Mouse (Mus musculus) c-Kit-positive CD71-positive TER-119-negative erythroid progenitor cells, embryonic 14.5 days (primary cell): ENCODE results near the gene Arhgef17.
A peak's percentile ranks its signal among the peaks of the same experiment; 100 is the strongest.
"Not testable (repeated sequence)": the region's sequence is repeated elsewhere in the genome, so short reads cannot be mapped to it uniquely, and the experiment has no call there.

Source experiments
- DNase-seq: peaks from one replicate; pipeline ENCODE4 v3.0.0-alpha.2; 2013; ENCODE audit warnings: low read depth

Gene Arhgef17

DNA sequence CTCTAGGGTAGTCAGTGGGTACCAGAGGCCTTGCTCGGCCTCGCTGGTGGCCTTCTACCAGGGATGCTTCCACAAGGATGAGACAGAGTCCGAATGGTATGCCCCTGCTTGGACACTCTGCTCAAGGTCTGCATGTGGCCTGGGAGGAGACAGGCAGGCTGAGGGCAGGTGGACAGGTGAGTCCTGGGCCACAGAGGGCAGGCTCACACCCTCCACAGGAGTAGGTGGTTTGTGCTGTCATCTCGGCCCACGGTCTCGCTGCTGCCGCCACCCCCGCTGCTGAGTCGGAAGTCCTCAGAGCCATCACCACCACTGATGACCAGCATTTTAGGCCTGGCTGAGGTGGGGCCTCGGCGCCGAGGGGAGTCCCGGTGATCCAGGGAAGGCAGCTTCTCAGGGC, 58.7 kb downstream of the Arhgef17 start:
- DNase-seq, result no peak

DNA sequence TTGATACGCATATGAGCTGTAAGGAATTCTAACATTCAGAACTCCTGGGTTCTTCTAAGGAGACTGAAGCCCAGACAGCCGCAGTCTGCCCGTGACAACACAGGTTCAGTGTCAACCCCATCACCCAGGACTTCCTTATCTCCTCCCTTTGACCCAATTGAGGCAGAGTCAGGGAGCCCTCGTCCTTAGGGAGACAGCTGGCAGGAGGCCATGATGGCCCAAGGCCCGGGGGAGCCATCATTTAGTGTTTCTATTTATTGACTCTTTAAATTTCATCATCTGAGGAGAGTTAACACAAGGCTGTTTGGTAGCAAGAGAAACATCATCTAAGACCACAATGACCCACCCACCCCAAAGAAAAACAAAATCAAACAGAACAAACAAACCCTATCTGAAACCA, 60.0 kb downstream of the Arhgef17 start:
- no peak for DNase-seq

DNA sequence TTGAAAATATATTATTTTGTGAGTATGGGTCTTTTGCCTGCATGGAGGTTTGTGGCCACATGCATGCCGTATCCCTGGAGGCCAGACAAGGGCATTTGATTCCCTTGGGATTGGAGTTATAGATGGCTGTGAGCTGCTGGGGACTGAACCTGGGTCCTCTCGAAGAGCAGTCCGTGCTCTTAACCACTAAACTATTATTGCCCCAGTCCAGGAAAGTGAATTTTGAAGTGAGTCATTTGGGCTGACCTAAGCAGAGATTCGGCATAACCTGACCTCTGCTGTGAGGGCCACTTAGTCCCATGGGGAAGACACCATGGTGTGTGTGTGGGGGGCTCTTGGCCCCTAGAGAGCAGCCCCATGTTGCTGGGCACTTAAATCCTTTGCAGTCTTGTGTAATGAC, 60.6 kb downstream of the Arhgef17 start:
- no peak for DNase-seq

DNA sequence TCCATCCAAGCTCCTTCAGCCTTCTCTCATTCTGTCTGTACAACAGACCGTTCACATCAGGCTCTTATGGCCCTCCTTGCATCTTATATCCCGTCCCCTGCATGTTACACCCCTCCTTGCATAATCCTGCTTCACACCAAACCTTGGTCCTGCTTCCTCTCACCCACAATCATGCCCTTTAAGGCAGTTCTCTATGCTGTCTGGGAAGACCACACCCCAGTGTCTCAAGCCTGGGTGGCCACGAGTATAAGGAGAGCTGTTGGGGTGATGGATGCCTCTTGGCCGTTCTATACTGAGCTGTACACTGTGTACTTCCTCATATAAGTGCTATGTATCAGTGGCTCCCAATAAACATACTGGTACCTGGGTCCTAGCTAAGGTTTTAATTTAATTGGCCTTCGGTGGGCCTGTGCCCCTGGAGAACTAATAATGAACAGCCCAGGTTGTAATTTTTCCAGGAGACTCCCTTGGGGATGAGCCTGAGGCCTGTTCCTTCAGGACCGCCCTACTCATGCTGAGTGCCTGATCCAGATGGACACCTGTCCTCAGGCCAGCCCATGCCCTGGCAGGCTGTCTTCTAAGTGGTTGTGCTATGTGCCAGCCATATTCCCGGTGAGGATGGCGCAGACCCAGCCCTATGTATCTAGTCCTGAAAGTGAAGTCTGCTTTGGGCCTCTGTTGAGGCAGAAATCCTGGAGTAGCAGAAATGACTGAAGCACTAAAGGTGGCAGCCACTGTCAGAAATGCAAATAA, 61.9 kb downstream of the Arhgef17 start:
- DNase-seq, result no peak

DNA sequence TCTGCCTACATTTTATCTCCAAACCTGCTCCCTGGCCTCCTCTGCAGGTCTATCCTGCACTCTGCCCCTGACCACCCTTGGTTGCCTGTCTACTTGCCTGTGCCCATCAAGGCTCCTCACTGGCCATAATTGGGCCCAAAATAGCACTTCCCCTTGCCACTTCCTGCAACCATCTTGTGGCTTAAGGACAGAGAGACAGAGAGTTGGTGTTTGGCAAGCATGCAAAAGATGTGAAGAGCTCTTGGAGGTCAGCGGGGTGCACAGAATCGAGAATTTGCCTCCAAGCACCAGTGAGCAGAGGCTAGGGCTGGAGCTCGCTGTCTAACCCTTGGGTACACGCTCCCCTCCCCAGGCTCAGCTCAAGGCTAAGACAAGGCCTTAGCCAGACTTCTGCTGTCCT, 63.4 kb downstream of the Arhgef17 start:
- no peak for DNase-seq

DNA sequence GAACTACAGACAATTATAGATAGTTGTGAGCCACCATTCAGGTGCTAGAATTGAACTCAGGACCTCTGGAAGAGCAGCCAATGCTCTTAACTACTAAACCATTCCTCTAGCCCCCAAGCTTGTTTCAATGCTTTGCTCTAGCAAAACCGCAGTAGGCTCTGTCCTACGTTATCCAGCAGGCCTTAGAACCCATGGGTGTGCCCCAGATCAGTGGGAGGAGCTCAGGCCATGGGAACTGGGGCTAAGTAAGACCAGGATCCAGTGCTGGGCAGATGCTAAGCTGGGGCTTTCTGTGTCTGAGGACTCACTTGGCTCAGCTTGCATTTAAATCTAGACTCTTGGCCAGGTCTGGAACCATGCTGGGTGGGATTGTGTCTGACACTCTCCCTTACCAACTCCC, 64.3 kb downstream of the Arhgef17 start:
- peak; percentile 37 for DNase-seq

DNA sequence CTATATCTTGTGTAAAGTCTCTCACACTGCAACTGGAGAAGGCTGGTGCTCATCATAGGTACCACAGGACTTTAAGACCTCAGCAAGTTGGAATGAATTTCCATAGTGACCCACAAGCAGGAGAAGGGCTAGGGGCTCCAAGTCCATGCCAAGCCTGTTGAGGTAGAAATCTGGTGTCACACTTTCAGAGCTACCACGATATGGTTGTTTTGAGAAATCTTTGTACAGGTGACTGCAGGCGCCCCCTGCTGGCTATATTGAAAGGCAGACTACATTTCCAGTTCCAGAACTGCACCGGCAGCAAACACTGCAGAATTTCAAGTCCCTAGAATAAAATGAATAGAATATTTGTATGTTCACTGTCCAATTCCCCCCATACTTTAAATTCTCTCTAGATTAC, 65.2 kb downstream of the Arhgef17 start:
- DNase-seq, result peak; percentile 73

DNA sequence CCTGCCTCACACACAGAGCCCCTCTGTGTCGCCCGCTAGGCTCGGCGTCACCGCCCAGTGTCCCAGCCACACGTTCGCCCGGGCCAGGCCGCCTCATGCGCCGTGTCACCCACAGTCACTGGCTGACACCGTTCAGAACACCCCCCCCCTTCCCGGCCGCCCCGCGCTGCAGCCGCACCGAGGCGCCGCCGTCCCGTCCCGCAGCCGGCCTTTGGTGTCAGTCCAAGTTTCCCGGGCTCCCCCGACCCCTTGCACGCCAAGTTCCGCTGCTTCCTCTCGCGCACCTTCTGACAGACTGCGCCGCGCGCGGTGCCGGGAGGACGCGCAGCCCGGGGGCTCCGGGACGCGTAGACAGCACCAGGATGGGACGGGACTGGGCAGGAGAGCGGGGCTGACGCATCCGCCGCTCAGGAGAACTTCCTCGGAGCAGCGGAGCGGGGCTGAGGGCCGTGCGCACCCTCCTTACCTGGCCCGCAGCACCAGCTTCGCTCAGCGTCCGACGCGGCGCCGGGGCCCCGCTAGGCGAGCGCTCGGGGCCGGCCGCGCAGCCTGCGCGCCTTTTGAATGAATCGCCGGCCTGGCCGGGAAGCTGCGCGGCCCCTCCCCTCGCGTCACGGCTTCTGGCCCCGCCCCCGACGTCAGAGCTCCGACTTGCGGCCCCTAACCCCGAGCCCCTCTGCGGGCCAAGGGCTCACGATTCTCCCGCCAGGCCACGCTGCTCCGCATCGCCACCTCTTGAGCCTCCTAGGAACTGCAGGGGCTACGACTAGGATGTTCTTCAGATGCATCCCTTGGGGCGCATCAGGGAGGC, 68.9 kb downstream of the Arhgef17 start, which contains the start of gene Relt:
Gene Relt (minus strand): TSS at position 619 of the 811 bp plus-strand sequence.
- peak; percentile 95 for DNase-seq

DNA sequence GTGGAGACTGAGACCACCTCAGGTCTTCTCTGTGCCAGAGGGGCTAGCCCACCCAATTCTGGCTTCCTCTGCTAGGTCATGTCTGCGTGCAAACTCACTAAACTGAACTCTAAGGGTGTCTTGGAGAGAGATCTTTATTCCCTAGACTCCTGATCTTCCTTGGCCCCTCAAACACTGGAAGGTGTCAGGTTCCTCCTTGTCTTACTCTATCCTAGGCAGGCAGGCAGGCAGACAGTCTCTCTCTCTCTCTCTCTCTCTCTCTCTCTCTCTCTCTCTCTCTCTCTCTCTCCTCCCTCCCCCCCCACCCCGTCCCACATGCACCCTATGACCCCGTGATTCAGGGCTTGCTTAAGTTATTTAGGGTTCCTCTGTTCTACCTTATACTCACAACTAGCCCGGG, 69.6 kb downstream of the Arhgef17 start:
- DNase-seq, result no peak

DNA sequence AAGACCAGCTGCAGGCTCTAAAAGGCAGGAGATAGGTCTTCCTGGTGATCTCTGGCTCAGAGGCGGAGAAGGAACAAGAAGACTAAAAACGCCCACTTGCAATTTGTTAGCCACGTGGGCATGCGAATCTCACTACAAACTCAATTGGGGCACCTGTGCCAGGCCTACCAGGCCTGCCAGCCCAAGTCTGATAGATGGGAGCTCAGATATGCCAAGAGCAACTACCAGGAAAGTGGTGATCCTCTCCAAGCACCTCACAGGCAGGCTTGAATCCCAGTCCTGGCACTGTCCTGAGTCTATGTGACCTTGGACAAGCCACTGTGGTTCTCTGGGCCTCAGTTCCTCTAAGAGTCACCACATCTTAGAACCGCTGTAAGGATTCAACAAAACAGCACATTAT, 70.7 kb downstream of the Arhgef17 start:
- no peak for DNase-seq

DNA sequence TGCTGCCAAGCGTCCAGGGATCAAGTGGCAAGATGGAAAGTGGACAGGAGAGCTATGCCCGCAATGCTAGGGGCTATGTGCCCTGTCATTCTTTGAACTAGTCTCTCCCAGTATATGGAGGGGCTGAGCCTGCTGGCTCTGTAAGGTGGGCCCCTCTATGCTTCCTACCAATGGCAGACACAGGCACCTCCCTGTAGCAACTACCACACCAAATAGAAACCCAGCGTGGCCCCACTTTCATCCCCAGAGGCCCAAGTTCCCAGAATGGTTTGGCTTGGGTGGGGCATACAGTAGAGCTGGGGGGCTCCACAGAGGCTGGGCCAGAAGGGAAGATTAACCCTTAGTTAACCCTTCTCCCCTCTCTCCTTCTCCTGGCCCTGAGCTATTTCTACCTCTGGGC, 71.5 kb downstream of the Arhgef17 start:
- DNase-seq, result peak; percentile 71

DNA sequence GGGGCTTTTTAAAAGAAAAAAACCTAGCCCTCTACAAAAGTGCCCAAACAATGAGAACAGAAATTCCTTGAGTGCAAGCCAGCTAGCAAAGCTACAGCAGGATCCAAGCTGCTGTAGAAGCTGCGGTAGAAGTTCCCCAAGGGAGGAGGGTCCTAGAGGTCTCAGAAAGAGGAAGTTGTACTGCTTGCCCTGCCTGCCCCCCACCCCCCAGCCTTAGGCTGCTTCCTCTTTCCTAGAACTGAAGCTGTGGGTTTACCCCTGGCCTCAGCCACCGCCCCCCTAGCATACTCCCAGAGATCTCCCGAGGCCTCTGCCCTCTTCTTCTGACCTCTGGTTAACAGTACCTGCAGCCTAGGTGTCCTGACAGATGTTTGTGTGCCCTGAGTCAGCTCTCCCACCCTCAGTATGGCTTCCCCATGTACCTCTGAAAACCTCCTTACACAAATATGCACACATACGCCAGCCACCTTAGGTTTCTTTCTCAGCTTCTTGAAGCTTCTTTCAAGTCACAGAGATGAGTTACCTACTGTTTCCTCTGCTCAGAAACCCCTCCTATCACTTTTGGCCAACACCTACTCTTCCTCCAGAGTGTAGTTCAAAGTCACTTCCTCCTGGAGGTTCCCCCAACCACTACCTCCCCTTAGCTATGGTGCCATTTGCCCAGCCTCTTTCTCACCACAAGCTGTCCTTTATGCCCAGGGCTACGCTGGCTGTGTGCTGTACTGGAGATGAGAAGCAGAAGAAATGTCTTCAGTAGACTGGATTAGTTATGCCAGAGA, 75.9 kb downstream of the Arhgef17 start:
- DNase-seq, result no peak

DNA sequence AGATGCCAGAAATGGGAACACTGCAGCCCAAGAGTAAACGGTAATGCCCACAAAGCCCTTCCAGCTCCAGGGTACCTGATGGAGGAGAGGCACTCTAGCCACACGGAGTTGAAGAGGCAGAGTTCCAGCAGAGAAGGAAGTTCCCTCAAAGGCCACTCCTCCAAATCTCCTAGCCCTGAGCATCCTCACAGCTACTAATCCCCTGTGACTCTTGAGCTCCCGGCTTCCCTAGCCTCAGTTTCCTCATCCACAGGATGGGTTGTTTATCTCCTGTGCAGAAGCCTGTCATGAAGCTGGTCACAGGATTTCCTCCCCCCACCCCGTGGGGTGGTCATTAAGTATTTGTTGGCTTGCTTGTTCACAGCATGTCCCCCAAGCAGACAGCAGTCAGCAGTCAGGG, 76.6 kb downstream of the Arhgef17 start:
- DNase-seq, result no peak

DNA sequence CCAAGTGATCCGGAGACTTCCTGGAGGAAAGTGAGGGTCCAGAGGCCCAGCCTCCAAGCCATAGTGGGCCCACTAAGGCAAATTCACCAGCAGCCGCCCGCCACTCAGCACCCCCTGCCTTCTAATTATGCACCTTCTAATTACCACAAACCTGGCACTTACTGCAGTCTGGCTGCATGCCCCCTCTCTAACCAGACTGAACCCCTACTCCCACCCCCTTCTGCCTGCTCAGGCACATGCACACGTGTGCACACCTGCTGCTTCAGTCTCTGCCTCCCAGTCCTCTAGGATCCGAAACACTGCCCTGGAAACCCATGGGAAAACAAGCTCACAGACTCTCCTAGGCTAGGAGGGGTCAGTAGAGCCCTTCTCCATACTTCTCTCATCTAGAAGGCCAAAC, 77.0 kb downstream of the Arhgef17 start:
- no peak for DNase-seq

DNA sequence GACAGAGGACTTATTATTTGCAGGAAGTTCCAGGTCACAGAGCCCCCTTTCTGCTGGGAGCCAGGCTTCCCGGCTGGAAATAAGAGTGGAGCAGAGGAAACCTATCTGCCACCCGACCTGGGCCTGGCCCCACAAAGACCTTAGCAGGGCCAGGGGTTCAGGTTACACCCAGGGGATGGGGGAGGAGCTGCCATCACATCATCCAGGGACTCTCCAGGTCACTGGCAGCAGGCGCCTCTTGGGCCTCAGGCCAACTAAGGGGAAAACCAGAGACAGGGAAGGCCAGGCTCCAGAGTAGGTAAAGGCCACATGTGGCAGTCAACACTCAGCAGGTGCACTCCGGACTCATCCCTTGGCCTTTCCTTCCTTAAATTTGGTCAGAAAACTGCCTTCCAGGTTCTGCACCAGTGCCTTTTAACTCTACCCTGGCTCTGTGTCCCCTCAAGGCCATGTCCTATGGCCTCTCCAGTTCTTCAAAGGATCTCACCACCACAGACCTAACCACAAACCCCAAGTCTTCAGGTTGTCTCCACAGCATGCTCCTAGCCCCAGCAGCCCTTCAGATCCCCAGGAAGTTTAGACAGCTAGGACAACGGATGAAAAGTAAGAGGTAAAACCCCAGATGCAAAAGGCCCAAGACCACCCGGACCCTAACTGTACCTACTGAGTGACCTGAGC, 77.6 kb downstream of the Arhgef17 start:
- DNase-seq, result no peak

DNA sequence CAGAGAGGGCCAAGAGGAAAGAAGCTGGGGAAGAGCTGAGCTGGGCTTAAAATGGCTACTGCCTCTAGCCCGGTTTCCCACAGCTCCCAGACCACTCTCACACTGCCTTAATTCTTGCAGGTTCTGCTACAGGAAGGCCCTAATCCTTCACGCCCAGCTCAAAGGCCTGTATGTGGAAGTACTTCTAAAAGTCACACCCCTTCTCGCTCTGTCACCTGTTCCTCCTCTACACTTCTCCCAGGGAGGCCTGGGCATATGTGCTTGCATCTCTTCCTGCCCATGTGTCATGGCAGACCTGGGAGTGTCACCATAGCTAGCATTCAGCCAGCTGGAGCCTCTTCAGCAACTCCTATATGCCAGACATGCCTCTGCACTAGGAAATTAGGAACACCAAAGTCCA, 78.5 kb downstream of the Arhgef17 start:
- no peak for DNase-seq

DNA sequence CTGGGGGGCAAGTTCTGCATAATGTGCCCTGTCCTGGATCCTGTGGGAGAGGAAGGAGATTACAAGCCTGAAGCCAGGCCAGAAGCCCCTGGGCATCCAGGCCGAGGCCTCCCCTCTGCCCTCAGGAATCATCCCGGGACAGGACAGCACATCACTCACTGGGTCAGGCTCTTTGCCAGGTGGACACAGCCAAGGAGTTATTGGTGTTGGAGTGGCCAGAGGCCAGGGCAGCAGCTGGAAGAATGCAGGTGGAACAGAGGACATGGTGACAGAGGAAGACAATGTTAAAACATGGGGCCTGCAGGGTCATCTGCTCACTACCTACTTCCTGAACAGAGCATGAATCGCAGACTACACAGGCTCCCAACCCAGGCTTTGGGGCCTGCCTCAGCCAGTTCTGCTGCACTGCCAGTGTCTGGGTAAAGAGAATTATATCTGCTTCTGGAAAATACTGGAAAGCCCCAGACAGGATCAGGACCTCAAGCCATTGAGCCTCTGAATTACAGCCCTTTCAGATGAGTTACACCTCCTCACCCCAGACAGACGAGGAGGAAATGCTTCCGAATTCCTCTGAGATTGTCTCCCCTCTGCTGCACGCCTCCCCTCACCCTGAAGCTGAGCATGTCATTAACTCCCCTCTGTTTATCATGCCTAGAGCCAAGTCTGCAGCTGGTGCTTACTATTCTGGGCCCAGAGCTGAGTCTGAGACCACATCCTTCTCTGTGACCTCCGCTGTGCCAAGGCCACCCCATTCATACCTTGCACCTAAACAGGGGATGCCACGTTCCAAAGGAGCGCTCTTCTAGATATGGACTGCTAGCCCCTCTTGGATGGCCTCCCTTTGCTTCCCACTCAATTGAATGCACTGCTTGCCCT, 80.2 kb downstream of the Arhgef17 start:
- no peak for DNase-seq

DNA sequence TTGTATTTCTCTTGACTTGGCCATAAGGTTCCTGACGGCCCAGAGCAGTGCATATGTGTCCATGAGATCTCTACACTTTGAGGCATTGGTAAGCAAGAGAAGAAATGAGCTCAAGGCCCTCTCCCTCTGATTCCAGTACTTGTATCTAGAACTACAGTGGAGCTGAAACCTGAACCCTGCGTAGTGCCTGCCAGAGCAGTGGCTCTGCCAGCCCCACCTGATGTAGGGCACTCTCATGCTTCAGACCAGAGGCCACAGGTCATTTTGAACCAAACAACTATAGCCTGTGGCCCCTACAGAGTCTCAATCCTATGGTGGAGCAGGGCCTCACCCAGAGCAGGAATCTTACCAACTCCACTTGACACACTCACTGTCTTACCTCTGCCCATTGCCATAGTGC, 82.4 kb downstream of the Arhgef17 start:
- no peak for DNase-seq

DNA sequence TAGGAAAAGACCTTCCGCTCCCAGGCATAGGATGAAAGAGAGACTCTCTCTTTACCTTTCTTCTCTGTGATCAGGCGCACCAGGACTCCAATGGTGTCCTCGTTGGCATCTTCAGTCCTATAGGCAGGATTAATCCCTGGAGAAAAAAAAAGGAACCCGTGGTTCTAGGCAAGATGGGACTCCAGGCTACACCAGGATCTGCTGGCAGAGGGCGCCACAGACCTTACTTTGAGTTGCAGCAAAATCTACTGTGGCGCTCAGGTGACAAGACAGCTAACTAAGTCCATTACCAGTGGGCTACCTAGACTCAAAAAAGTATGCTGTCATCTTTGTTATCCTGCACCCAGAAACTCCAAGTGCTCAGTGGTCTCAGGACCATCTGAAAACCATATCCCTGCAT, 83.2 kb downstream of the Arhgef17 start:
- DNase-seq, result no peak

DNA sequence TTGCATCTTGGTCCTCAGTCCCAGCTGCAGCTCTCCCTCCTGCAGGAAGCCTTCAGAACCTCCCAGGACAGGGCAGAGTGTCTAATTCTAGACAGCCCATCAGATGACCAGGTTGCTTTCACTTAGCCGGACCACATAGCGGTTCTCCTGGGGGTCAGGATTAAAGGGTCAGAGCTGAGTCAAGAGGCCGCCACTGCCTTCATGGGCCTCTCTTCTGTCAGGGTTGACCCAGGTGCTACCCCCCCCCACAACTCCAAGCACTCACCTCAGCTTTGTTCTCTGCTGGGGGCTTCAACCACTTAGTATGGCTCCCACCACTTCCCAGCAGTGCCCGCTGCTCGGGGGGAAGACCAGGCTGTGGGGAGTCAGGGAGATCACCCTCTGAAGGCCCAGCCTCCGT, 84.8 kb downstream of the Arhgef17 start:
- DNase-seq, result no peak

DNA sequence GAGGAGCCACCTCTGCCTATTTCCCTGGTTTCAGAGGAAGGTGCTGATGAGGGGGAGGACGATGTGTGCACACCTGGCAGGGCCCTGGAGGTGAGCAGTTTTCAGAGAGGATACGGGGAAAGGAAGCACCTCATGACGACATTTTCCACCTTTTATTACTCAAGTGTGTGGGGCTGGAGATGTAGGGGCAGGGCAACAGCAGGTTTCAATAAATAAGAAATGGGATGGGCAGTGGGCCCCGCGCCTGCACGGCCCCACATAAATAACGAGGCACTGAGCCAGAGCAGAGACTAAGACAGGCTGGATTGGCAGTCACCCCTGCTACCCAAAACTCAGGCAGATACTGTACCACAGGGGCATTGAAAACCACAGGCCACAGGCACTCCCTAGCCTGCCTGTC, 85.9 kb downstream of the Arhgef17 start:
- DNase-seq, result not testable (repeated sequence)
